Mouse (Mus musculus): ENCODE results near the gene Hist2h2aa2. TPM values are rescaled to one million over a fixed set of nuclear protein-coding genes. Genes with fewer than 3 reads are reported as not detected.
A peak's percentile ranks its signal among the peaks of the same experiment; 100 is the strongest.

Gene Hist2h2aa2
- polyA plus RNA-seq, 1 experiment, result 38.5 TPM

DNA sequence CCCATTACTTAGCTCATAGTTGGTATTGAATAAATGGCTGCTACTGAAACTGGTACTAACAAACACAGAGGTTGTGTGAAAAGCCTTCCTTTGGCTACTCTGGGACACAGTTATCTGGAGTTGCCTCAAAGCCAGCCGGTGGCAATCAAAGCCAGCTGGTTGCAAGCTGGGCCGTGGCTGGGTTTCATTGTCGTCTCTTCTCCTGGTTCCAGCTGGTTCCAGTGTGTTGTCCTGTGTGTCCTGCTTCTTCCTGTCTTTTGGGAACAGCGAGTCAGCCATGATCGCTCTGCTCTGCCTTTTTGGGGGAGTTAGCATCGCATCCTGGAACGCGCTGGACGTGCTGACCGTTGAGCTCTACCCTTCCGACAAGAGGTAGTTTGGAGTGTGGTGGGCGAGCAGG, 47.1 kb downstream of the Hist2h2aa2 start:
- WGBS, result 62% methylated on average over 12 of the region's 12 CpGs
- TF ChIP-seq POLR2A (IDR thresholded peaks at IDR 0.05; ENCODE audit: borderline replicate concordance, extremely low read depth, low read depth, low read length) (no peak), CTCF (IDR thresholded peaks at IDR 0.05; ENCODE audit: insufficient read depth, low read length) (no peak)
- DNase-seq, result no peak

More for the DNA sequence above, 47.1 kb downstream of the Hist2h2aa2 start:
- Histone ChIP-seq H3K4me3 (replicated peaks; ENCODE audit: extremely low read depth, low read depth, low read length) (peak overlapping the region; percentile 8), H3K4me1 (ENCODE audit: control insufficient read depth, insufficient read depth, low read length) (0 out of 2 replicates have a peak, but pooled peaks cover 2% of the 10 kb centered on the region)

Other genes with a start within 250 kb of the Hist2h2aa2 start
- gene Plekho1, start 244.3 kb downstream of the Hist2h2aa2 start, polyA plus RNA-seq (2012; rRNA removed), result 55.7 and 82.7 TPM in 2 replicates
- 3.6 and 4.7 TPM in 2 replicates for gene Vps45, start 181.8 kb downstream of the Hist2h2aa2 start, polyA plus RNA-seq (2012; rRNA removed)
- 25.6 and 38.7 TPM in 2 replicates for gene Otud7b, start 135.7 kb downstream of the Hist2h2aa2 start, polyA plus RNA-seq (2012; rRNA removed)
- gene Mtmr11, start 78.3 kb downstream of the Hist2h2aa2 start, polyA plus RNA-seq (2012; rRNA removed), result 8.0 and 10.5 TPM in 2 replicates
- 66.2 and 71.6 TPM in 2 replicates for gene Sf3b4, start 67.9 kb downstream of the Hist2h2aa2 start, polyA plus RNA-seq (2012; rRNA removed)
- gene Sv2a, start 59.1 kb downstream of the Hist2h2aa2 start, polyA plus RNA-seq (2012; rRNA removed), result 1.5 and 1.6 TPM in 2 replicates
- 61.3 and 70.4 TPM in 2 replicates for gene Bola1, start 20.6 kb downstream of the Hist2h2aa2 start, polyA plus RNA-seq (2012; rRNA removed)
- gene Hist2h2ab, start 20.4 kb downstream of the Hist2h2aa2 start, polyA plus RNA-seq (2012; rRNA removed), result 1.2 and 2.7 TPM in 2 replicates
- 6.0 and 7.1 TPM in 2 replicates for gene Hist2h2ac, start 19.4 kb downstream of the Hist2h2aa2 start, polyA plus RNA-seq (2012; rRNA removed)
- gene Hist2h2be, start 19.2 kb downstream of the Hist2h2aa2 start, polyA plus RNA-seq (2012; rRNA removed), result 4.2 and 6.2 TPM in 2 replicates
- gene Hist2h3c2, start 1.1 kb downstream of the Hist2h2aa2 start, polyA plus RNA-seq (2012; rRNA removed), result 17.3 and 35.2 TPM in 2 replicates
- 203 and 266 TPM in 2 replicates for gene Hist2h2aa1, start 5.2 kb upstream of the Hist2h2aa2 start, polyA plus RNA-seq (2012; rRNA removed)
- not detected in 2 replicates for gene Hist2h3c1, start 6.4 kb upstream of the Hist2h2aa2 start, polyA plus RNA-seq (2012; rRNA removed)
- 5.1 and 5.6 TPM in 2 replicates for gene Hist2h4, start 23.0 kb upstream of the Hist2h2aa2 start, polyA plus RNA-seq (2012; rRNA removed)
- gene Hist2h3b, start 28.4 kb upstream of the Hist2h2aa2 start, polyA plus RNA-seq (2012; rRNA removed), result 33.2 and 40.7 TPM in 2 replicates
- gene Hist2h2bb, start 29.5 kb upstream of the Hist2h2aa2 start, polyA plus RNA-seq (2012; rRNA removed), result 1.1 and 1.8 TPM in 2 replicates
- gene Fcgr1, start 53.7 kb upstream of the Hist2h2aa2 start, polyA plus RNA-seq (2012; rRNA removed), result 2.9 and 3.6 TPM in 2 replicates
- gene BC107364, start 212.0 kb upstream of the Hist2h2aa2 start, polyA plus RNA-seq (2012; rRNA removed), result not detected in 2 replicates